Mouse (Mus musculus): ENCODE data around the gene Atg101.

GRCm38 (mm10) chr15:101283183-101283910 is 725 bp upstream of the Atg101 start:
- TF ChIP-seq TAL1 (IDR thresholded peaks at IDR 0.05; ENCODE audit: low read length) (no peak), GATA1 (IDR thresholded peaks at IDR 0.05; ENCODE audit: low read length) (no peak)
